Mouse (Mus musculus) heart, adult 8-10 months (tissue): ENCODE results near the gene Eif6. TPM values are rescaled to one million over a fixed set of nuclear protein-coding genes. Genes with fewer than 3 reads are reported as not detected.

ENCODE experiments used
- DNase-seq: peaks from one replicate; pipeline ENCODE4 v3.0.0; 2022; ENCODE audit warnings: low spot score
- total RNA-seq, 4 experiments: library from RNA; stranded (reverse); gene quantifications; 2 replicates each; pipeline ENCODE4 v1.2.4; 2022

The Eif6 gene
- total RNA-seq, 4 experiments from 2014 or later = 44.2 to 65.1 (median 54.3) TPM

GRCm38 (mm10) chr2:155787949-155788931 lies 38.5 kb downstream of the Eif6 start:
- DNase-seq = no peak

GRCm38 (mm10) chr2:155786905-155787304 lies 39.8 kb downstream of the Eif6 start:
- DNase-seq = no peak

GRCm38 (mm10) chr2:155784534-155784933 lies 42.2 kb downstream of the Eif6 start:
- no peak for DNase-seq

GRCm38 (mm10) chr2:155779506-155779905 lies 47.2 kb downstream of the Eif6 start:
- no peak for DNase-seq

GRCm38 (mm10) chr2:155779066-155779465 lies 47.7 kb downstream of the Eif6 start:
- DNase-seq = no peak

- no peak for DNase-seq
Observed at GRCm38 (mm10) chr2:155778004-155778403, 48.7 kb downstream of the Eif6 start.

GRCm38 (mm10) chr2:155777688-155777985 lies 49.1 kb downstream of the Eif6 start:
- DNase-seq = no peak

GRCm38 (mm10) chr2:155776824-155777687 lies 49.7 kb downstream of the Eif6 start:
- no peak for DNase-seq

- DNase-seq = no peak
Observed at GRCm38 (mm10) chr2:155775685-155776263, 51.0 kb downstream of the Eif6 start.

- no peak for DNase-seq
Observed at GRCm38 (mm10) chr2:155774927-155775684, 51.6 kb downstream of the Eif6 start, which contains the start of gene Mmp24. Gene Mmp24, plus strand, starts transcription at chr2:155775342.

- no peak for DNase-seq
Observed at GRCm38 (mm10) chr2:155774261-155774926, 52.3 kb downstream of the Eif6 start.

GRCm38 (mm10) chr2:155773664-155774063 lies 53.1 kb downstream of the Eif6 start:
- DNase-seq = no peak

Other genes starting within 250 kb of the Eif6 start
- 10 to 100 TPM; 14.2 to 15.6 (median 14.6) TPM for gene Gss, start 234.1 kb downstream of the Eif6 start, total RNA-seq
- gene Myh7b, start 215.7 kb downstream of the Eif6 start, total RNA-seq = 10 to 100 TPM; 21.9 to 55.5 (median 33.1) TPM
- 10 to 100 TPM; 85.4 to 95.8 (median 88.4) TPM for gene Trpc4ap, start 134.5 kb downstream of the Eif6 start, total RNA-seq
- 1 to 10 TPM; 5.7 to 7.8 (median 6.4) TPM for gene Edem2, start 97.5 kb downstream of the Eif6 start, total RNA-seq
- gene Gm17581, start 91.1 kb downstream of the Eif6 start, total RNA-seq = not detected
- 1 to 10 TPM; 1.9 to 2.8 (median 2.3) TPM for gene Procr, start 75.8 kb downstream of the Eif6 start, total RNA-seq
- gene Mmp24, start 51.6 kb downstream of the Eif6 start, total RNA-seq = not detected
- 10 to 100 TPM; 29.8 to 40.2 (median 35.1) TPM for gene BC029722, start 7.5 kb downstream of the Eif6 start, total RNA-seq
- gene Fam83c, start 7.9 kb upstream of the Eif6 start, total RNA-seq = not detected
- gene Uqcc1, start 103.4 kb upstream of the Eif6 start, total RNA-seq = 100 to 1,000 TPM; 275 to 349 (median 295) TPM
- not detected for gene Gm15557, start 113.8 kb upstream of the Eif6 start, total RNA-seq
- not detected for gene Gdf5, start 118.4 kb upstream of the Eif6 start, total RNA-seq
- gene Cep250, start 129.5 kb upstream of the Eif6 start, total RNA-seq = 1 to 10 TPM; 4.1 to 8.8 (median 6.0) TPM
- gene 6430550D23Rik, start 181.1 kb upstream of the Eif6 start, total RNA-seq = 1 to 10 TPM in 1 of 4 experiments, under 1 TPM in 3; 0.14 to 2.0 (median 0.53) TPM
- gene Ergic3, start 181.1 kb upstream of the Eif6 start, total RNA-seq = 10 to 100 TPM; 58.2 to 67.2 (median 66.3) TPM
- not detected for gene Fer1l4, start 226.0 kb upstream of the Eif6 start, total RNA-seq
- gene Spag4, start 238.2 kb upstream of the Eif6 start, total RNA-seq = 1 to 10 TPM in 2 of 4 experiments, under 1 TPM in 2; 0.62 to 2.3 (median 1.1) TPM